Mouse (Mus musculus) liver, embryonic 14.5 days (tissue): ENCODE data around the gene Dlgap1. TPM values are rescaled to one million over a fixed set of nuclear protein-coding genes. Genes with fewer than 3 reads are reported as not detected.

Experiments used
- ATAC-seq: fragments of 200-750 bp; cut with Nextera tagmentation; 2 replicates; pipeline ENCODE4 v1.8.0; 2017; ENCODE audit warnings: moderate number of reproducible peaks, mild to moderate bottlenecking, moderate library complexity; ENCODE audit not compliant: insufficient read depth
- DNase-seq, 3 experiments: peaks; one replicate each; pipeline ENCODE4 v3.0.0-alpha.2; 2012 to 2013; ENCODE audit warnings: low read depth in 3 of 3, low spot score in 3 of 3
- H3K27ac ChIP-seq: fragments of 300-500 bp; sonication (generic); 2 replicates; pipeline ENCODE4 v1.5.1; 2014; ENCODE audit warnings: moderate library complexity, mild to moderate bottlenecking, control low read depth, inconsistent platforms
- H3K27me3 ChIP-seq: fragments of 300-500 bp; sonication (generic); 2 replicates; pipeline ENCODE4 v1.6.1; 2014; ENCODE audit warnings: mild to moderate bottlenecking, low read length, moderate library complexity; ENCODE audit not compliant: control insufficient read depth, insufficient read depth
- H3K36me3 ChIP-seq: fragments of 300-500 bp; sonication (generic); replicated peaks from 2 replicates; pipeline ENCODE4 v1.6.1; 2014; ENCODE audit warnings: low read depth; ENCODE audit not compliant: control insufficient read depth, insufficient read depth
- H3K4me1 ChIP-seq, 2 experiments: fragments of 200-500 bp in 1 of 2; fragments of 300-500 bp in 1 of 2; sonication (generic) in 1 of 2; replicated peaks; 2 replicates each; pipeline ENCODE4 v1.6.1; 2012 to 2014; ENCODE audit warnings: antibody characterized with exemption in 1 of 2, inconsistent platforms in 1 of 2, low read length in 1 of 2; ENCODE audit not compliant: control insufficient read depth in 2 of 2, insufficient read depth in 2 of 2
- H3K4me2 ChIP-seq: fragments of 300-500 bp; sonication (generic); 2 replicates; pipeline ENCODE4 v1.6.1; 2014; ENCODE audit warnings: low read depth, mild to moderate bottlenecking, control low read depth, moderate library complexity
- H3K4me3 ChIP-seq, 2 experiments: fragments of 200-500 bp in 1 of 2; fragments of 300-500 bp in 1 of 2; sonication (generic) in 1 of 2; 2 replicates each; pipeline ENCODE4 v1.5.1; 2012 to 2014; ENCODE audit warnings: low read depth in 2 of 2, low read length in 2 of 2, mild to moderate bottlenecking in 2 of 2, control low read depth in 1 of 2, inconsistent platforms in 1 of 2, moderate library complexity in 1 of 2; ENCODE audit not compliant: insufficient read depth in 1 of 2
- H3K9ac ChIP-seq: fragments of 300-500 bp; sonication (generic); replicated peaks from 2 replicates; pipeline ENCODE4 v1.6.1; 2014; ENCODE audit warnings: mild to moderate bottlenecking, control low read depth, moderate library complexity
- H3K9me3 ChIP-seq: fragments of 300-500 bp; sonication (generic); 2 replicates; pipeline ENCODE4 v1.6.1; 2016; ENCODE audit warnings: low read length, mixed read lengths; ENCODE audit not compliant: control insufficient read depth
- CTCF ChIP-seq: IDR thresholded peaks from 2 replicates; pipeline ENCODE4 v1.5.1; 2016; ENCODE audit warnings: antibody characterized with exemption, low read depth, control low read depth
- EP300 ChIP-seq: IDR thresholded peaks from 2 replicates; pipeline ENCODE4 v1.6.1; 2016; ENCODE audit warnings: antibody characterized with exemption, low read depth
- WGBS: fragments of 180-500 bp; shearing (Covaris S2); extraction: QIAGEN DNeasy Blood & Tissue Kit; methylation state at CpG from one replicate; pipeline ENCODE4 v1.1.7; 2014; ENCODE audit not compliant: insufficient replicate concordance; 5-methylcytosine and 5-hydroxymethylcytosine counted together
- polyA plus RNA-seq, 2 experiments: library from polyadenylated mRNA; depleted of rRNA in 1 of 2; stranded (reverse) in 1 of 2; unstranded in 1 of 2; fragments of >200 nt; fragmentation: Nextera tagmentation in 1 of 2; extraction: Ambion mirVana in 1 of 2; gene quantifications; 2 replicates each; pipeline versions ENCODE4 v1.2.1 to v1.2.3; 2012 to 2014

Dlgap1 gene
- polyA plus RNA-seq, 2 experiments, result 0.01 TPM; not detected in 1

GRCm38 (mm10) chr17:70754638-70755037 lies 785.8 kb downstream of the Dlgap1 start:
- no peaks in the 10 kb centered on the region for H3K36me3 ChIP-seq
- DNase-seq (no peak), ATAC-seq (no peak)
- H3K4me3 ChIP-seq, result no peak overlapping the region
- H3K4me1 ChIP-seq, result peaks cover 0 to 3% of the 10 kb centered on the region in 2 experiments; a peak in 1 of 4 replicates
- H3K4me2 ChIP-seq, result peak overlapping the region; percentile 64; the same call in 1 of the 2 replicates
- H3K9me3 ChIP-seq, result no peaks in the 10 kb centered on the region
- H3K9ac ChIP-seq, result no peak overlapping the region
- TF ChIP-seq EP300 (no peak), CTCF (no peak)
- WGBS, result 45% methylated on average over 7 of the region's 7 CpGs
- no peak overlapping the region for H3K27ac ChIP-seq
- peaks cover 8% of the 10 kb centered on the region for H3K27me3 ChIP-seq

DNA sequence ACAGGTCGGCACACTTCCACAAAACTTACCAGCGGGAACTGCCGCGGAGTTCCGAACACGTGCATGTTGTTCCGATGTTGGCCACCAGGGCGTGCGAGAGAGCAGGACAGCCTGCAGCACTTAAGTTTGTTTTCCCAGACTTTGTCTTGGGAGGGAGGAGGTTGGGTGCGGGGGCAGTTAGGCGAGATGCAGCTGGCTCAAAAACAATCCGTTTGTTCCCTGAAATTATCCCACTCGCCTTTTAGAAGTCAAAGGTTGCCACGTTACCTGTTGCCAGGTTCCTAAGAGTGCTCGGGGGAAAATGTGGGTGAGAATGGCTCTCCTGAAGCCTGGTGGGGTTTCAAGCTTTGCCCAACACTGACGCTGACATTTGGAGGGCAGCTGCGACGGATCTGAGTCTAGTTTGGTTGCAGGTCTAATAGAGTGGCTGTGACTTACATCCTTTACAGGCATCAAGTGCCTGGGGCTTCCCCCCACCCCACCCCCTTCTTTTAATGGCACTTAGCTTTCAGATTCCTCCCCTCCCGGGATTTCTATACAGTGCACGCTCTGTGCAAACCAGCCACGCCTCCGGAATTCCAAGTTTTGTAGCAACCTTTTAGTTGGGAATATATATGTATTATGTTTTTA lies 786.3 kb downstream of the Dlgap1 start:
- peak; percentile 20 to 30 (median 22) for DNase-seq
- Histone ChIP-seq H3K4me1 (peaks cover 0 to 3% of the 10 kb centered on the region in 2 experiments; a peak in 1 of 4 replicates), H3K4me3 (peak overlapping the region; percentile 29 to 49; a peak in 3 of 4 replicates), H3K27me3 (peaks cover 7% of the 10 kb centered on the region), H3K36me3 (no peaks in the 10 kb centered on the region), H3K4me2 (peak overlapping the region; percentile 64), H3K9ac (no peak overlapping the region), H3K9me3 (no peaks in the 10 kb centered on the region), H3K27ac (no peak overlapping the region)
- no peak for ATAC-seq
- WGBS, result 1% methylated on average over 22 of the region's 22 CpGs
- TF ChIP-seq CTCF, result peak; percentile 95
- no peak for TF ChIP-seq EP300

DNA sequence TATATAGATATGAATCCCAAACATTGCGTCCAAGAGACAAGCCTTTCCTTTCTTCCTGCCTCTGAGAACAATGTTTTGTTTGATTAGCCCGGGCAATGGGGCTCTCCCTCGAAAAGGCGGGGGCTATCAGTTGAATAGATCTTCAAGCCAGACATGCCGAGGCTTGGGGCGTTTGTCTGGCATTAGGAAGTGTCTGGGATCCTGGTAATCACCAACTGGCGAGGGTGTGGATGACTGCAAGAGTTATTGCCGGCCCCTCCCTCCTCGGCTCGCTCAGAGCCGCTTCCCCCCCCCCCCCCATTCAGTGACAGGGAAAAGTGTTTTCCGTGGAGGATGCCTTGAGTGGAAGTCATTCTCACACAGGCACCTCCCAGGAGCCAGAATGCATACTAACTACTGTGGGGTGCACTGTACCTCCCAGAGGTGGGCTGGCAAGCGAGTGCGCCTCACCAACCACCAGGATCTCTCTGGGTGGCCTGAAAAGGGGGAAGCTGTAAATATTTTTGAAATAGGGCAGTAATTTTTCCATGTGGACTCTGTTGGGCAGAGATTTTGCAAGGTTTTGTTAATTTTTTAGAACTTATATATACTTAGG lies 786.9 kb downstream of the Dlgap1 start:
- peaks cover 3% of the 10 kb centered on the region; the same call in 1 of the 2 replicates for H3K27me3 ChIP-seq
- 7% methylated on average over 11 of the region's 14 CpGs for WGBS
- H3K9ac ChIP-seq, result no peak overlapping the region
- H3K4me2 ChIP-seq, result peak overlapping the region; percentile 64
- no peak overlapping the region for H3K27ac ChIP-seq
- no peaks in the 10 kb centered on the region for H3K36me3 ChIP-seq
- TF ChIP-seq CTCF, result no peak
- H3K4me1 ChIP-seq, result peaks cover 0 to 3% of the 10 kb centered on the region in 2 experiments; a peak in 1 of 4 replicates
- DNase-seq, result no peak
- H3K4me3 ChIP-seq, result peak overlapping the region; percentile 29 to 39; a peak in 3 of 4 replicates
- no peak for ATAC-seq
- H3K9me3 ChIP-seq, result no peaks in the 10 kb centered on the region

- Histone ChIP-seq H3K4me2 (no peak overlapping the region), H3K4me3 (no peak overlapping the region), H3K4me1 (no peaks in the 10 kb centered on the region), H3K9ac (no peak overlapping the region), H3K9me3 (no peaks in the 10 kb centered on the region), H3K36me3 (no peaks in the 10 kb centered on the region), H3K27me3 (no peaks in the 10 kb centered on the region), H3K27ac (no peak overlapping the region)
- 69% methylated on average over 7 of the region's 7 CpGs for WGBS
- TF ChIP-seq CTCF (no peak), EP300 (no peak)
- ATAC-seq (no peak), DNase-seq (no peak)
Observed at GRCm38 (mm10) chr17:70762001-70762400, 793.1 kb downstream of the Dlgap1 start.

- Histone ChIP-seq H3K9ac (no peak overlapping the region), H3K9me3 (no peaks in the 10 kb centered on the region), H3K4me3 (no peak overlapping the region), H3K36me3 (no peaks in the 10 kb centered on the region), H3K4me1 (no peaks in the 10 kb centered on the region), H3K27ac (no peak overlapping the region), H3K4me2 (no peak overlapping the region), H3K27me3 (no peaks in the 10 kb centered on the region)
- ATAC-seq (no peak), DNase-seq (no peak)
- WGBS, result 68% methylated on average over 10 of the region's 10 CpGs
- TF ChIP-seq EP300 (no peak), CTCF (no peak)
Observed at GRCm38 (mm10) chr17:70762634-70763033, 793.8 kb downstream of the Dlgap1 start.
